ENCODE assay signal across 9 mouse cellular contexts in genomic region chr8:123411781-123412327, GRCm38 (mm10). TPM values are rescaled to one million over a fixed set of nuclear protein-coding genes. Genes with fewer than 3 reads are reported as not detected.
A peak's percentile ranks its signal among the peaks of the same experiment; 100 is the strongest.
DNase-seq lines count a peak whose midpoint lies in the region; ATAC-seq and TF ChIP-seq lines count a peak whose summit lies in the region.
"Had no signal": no experiment of that assay in that cellular context is flagged by ENCODE, and none has a peak within 500 bp of the region (broad histone marks: within the 10 kb centered on the region; RNA-seq: fewer than 3 reads in every experiment).

No protein-coding gene starts in this region.

- H3K9ac ChIP-seq in limb, embryonic 11.5 days (ENCODE audit: low read length), result no peak overlapping the region
- H3K9ac ChIP-seq in stomach, postnatal 0 days (ENCODE audit: low read length), result no peak overlapping the region

- no peaks in the 10 kb centered on the region for H3K36me3 ChIP-seq in limb, embryonic 11.5 days (ENCODE audit: control insufficient read depth, insufficient read depth, low read length)
- H3K36me3 ChIP-seq in stomach, postnatal 0 days (ENCODE audit: control insufficient read depth, insufficient read depth, low read length), result no peaks in the 10 kb centered on the region

- peak overlapping the region; percentile 28 for H3K4me3 ChIP-seq in limb, embryonic 11.5 days (ENCODE audit: low read depth, low read length)
- H3K4me3 ChIP-seq in stomach, postnatal 0 days (ENCODE audit: low read depth, low read length), result peak overlapping the region; percentile 21; the same call in 1 of the 2 replicates

- H3K27ac ChIP-seq in limb, embryonic 11.5 days (replicated peaks; ENCODE audit: low read depth, low read length), result no peak overlapping the region
- no peak overlapping the region for H3K27ac ChIP-seq in stomach, postnatal 0 days (replicated peaks)

- TF ChIP-seq EP300 in stomach, postnatal 0 days (optimal IDR thresholded peaks at IDR 0.05), result no peak

- WGBS in limb, embryonic 11.5 days, result 7% methylated on average over 16 of the region's 16 CpGs
- 11% methylated on average over 16 of the region's 16 CpGs for WGBS in stomach, postnatal 0 days

- peak overlapping the region; percentile 36 for H3K4me2 ChIP-seq in limb, embryonic 11.5 days (ENCODE audit: low read depth, severe bottlenecking)
- peak overlapping the region; percentile 40 for H3K4me2 ChIP-seq in stomach, postnatal 0 days (replicated peaks; ENCODE audit: low read depth)

- no peak for TF ChIP-seq CTCF in stomach, postnatal 0 days (IDR thresholded peaks at IDR 0.05; ENCODE audit: low read depth)

- ATAC-seq in limb, embryonic 11.5 days (ENCODE audit: insufficient number of reproducible peaks, low FRiP score, low TSS enrichment, low read depth), result 0 out of 2 replicates have a peak, but pooled peaks have one; percentile 3
- ATAC-seq in stomach, postnatal 0 days (ENCODE audit: low FRiP score, low TSS enrichment), result no peak

- DNase-seq in heart, adult 11 months, result peak; percentile 89
- DNase-seq in heart, postnatal 10 days, result no peak
- DNase-seq in thymus, postnatal 14 days, result peak; percentile 51
- DNase-seq in thymus, adult 18-20 months, result no peak
- DNase-seq in limb, embryonic 11.5 days (ENCODE audit: low spot score), result no peak
- DNase-seq in stomach, postnatal 0 days (ENCODE audit: low spot score), result no peak
- DNase-seq in urinary bladder, postnatal 36 days (ENCODE audit: low spot score in 2 of 2), result no peak
- no peak for DNase-seq in T-cell, adult 2 months (ENCODE audit: low spot score)

- intact Hi-C loops in heart, postnatal 10 days (cut with DNase I), result no loop called here

- H3K9me3 ChIP-seq in limb, embryonic 11.5 days (ENCODE audit: control insufficient read depth, low read length), result no peaks in the 10 kb centered on the region
- H3K9me3 ChIP-seq in stomach, postnatal 0 days (ENCODE audit: control insufficient read depth, low read length), result no peaks in the 10 kb centered on the region

- 0 out of 2 replicates have a peak, but pooled peaks cover 7% of the 10 kb centered on the region for H3K4me1 ChIP-seq in limb, embryonic 11.5 days (ENCODE audit: control insufficient read depth, insufficient read depth, low read length)
- no peaks in the 10 kb centered on the region for H3K4me1 ChIP-seq in stomach, postnatal 0 days (replicated peaks; ENCODE audit: control insufficient read depth, insufficient read depth)

- H3K27me3 ChIP-seq in limb, embryonic 11.5 days (ENCODE audit: control insufficient read depth, insufficient read depth, low read length), result peaks cover 52% of the 10 kb centered on the region
- H3K27me3 ChIP-seq in stomach, postnatal 0 days (ENCODE audit: control insufficient read depth, insufficient read depth, low read length), result peaks cover 18% of the 10 kb centered on the region

RNA-seq across cellular contexts. Expression of gene Tubb3, which starts 0.6 kb away (rescaled TPM):
- under 1 TPM; 0.55 to 0.98 TPM for total RNA-seq in heart, postnatal 10 days (2021)
- polyA plus RNA-seq in limb, embryonic 11.5 days (2014; fragmentation: Nextera tagmentation; extraction: Ambion mirVana), result 9.3 and 11.2 TPM in 2 replicates
- polyA plus RNA-seq in stomach, postnatal 0 days (2015; fragmentation: Nextera tagmentation; extraction: Ambion mirVana), result 24.4 and 24.7 TPM in 2 replicates
- total RNA-seq: liver, adult 2 months had no signal
- polyA plus RNA-seq: liver, adult 2 months had no signal

RNA-seq across cellular contexts. Expression of gene Mc1r, which starts 4.9 kb away (rescaled TPM):
- total RNA-seq in heart, postnatal 10 days (2021), result not detected
- not detected in 2 replicates for polyA plus RNA-seq in limb, embryonic 11.5 days (2014; fragmentation: Nextera tagmentation; extraction: Ambion mirVana)
- 0.05 TPM in 1 of 2 replicates, not detected in the other for polyA plus RNA-seq in stomach, postnatal 0 days (2015; fragmentation: Nextera tagmentation; extraction: Ambion mirVana)
- total RNA-seq: liver, adult 2 months had no signal
- polyA plus RNA-seq: liver, adult 2 months had no signal

RNA-seq across cellular contexts. Expression of gene Def8, which starts 11.5 kb away (rescaled TPM):
- total RNA-seq in heart, postnatal 10 days (2021), result 10 to 100 TPM; 57.2 to 65.2 TPM
- 37.3 and 37.6 TPM in 2 replicates for polyA plus RNA-seq in limb, embryonic 11.5 days (2014; fragmentation: Nextera tagmentation; extraction: Ambion mirVana)
- 20.6 and 22.5 TPM in 2 replicates for polyA plus RNA-seq in stomach, postnatal 0 days (2015; fragmentation: Nextera tagmentation; extraction: Ambion mirVana)

RNA-seq across cellular contexts. Expression of gene Tcf25, which starts 38.3 kb away (rescaled TPM):
- total RNA-seq in heart, postnatal 10 days (2021), result 100 to 1,000 TPM; 161 to 167 TPM
- 136 and 149 TPM in 2 replicates for polyA plus RNA-seq in limb, embryonic 11.5 days (2014; fragmentation: Nextera tagmentation; extraction: Ambion mirVana)
- polyA plus RNA-seq in stomach, postnatal 0 days (2015; fragmentation: Nextera tagmentation; extraction: Ambion mirVana), result 133 and 146 TPM in 2 replicates

Comparison
In these comparisons a context has a peak if more than half of its experiments do, and no peak if none do; other contexts are left out.
1. DNase-seq: peak in heart, adult 11 months (single experiment) and thymus, postnatal 14 days (single experiment); none in heart, postnatal 10 days (0 of 2), thymus, adult 18-20 months (0 of 2), limb, embryonic 11.5 days (single experiment), stomach, postnatal 0 days (single experiment), urinary bladder, postnatal 36 days (0 of 2) and T-cell, adult 2 months (single experiment).